Mouse (Mus musculus): ENCODE measurements around the gene Hnrnpl.

GRCm38 (mm10) chr7:28770309-28770708, 38.0 kb upstream of the Hnrnpl start:
- TF ChIP-seq EP300 (IDR thresholded peaks at IDR 0.05; ENCODE audit: low read depth) (peak; percentile 60), CTCF (IDR thresholded peaks at IDR 0.05; ENCODE audit: low read depth) (no peak)
